Mouse (Mus musculus) heart, postnatal 14 days (tissue): ENCODE measurements around the gene Dnm2. TPM values are rescaled to one million over a fixed set of nuclear protein-coding genes. Genes with fewer than 3 reads are reported as not detected.
"Not testable (repeated sequence)": the region's sequence is repeated elsewhere in the genome, so short reads cannot be mapped to it uniquely, and the experiment has no call there.

Source experiments
- DNase-seq, 2 experiments: peaks; one replicate each; pipeline ENCODE4 v3.0.0; 2021 to 2022
- intact Hi-C: fragments of 180-260 bp; cut with DNase I; formaldehyde crosslinking; loops from one replicate; pipeline ENCODE4 v1.15.1; 2025
- total RNA-seq, 2 experiments: library from RNA; stranded (reverse); gene quantifications; 2 replicates each; pipeline ENCODE4 v1.2.3; 2021

The Dnm2 gene
- total RNA-seq, 2 experiments from 2014 or later = 78.3 to 81.6 TPM

DNA sequence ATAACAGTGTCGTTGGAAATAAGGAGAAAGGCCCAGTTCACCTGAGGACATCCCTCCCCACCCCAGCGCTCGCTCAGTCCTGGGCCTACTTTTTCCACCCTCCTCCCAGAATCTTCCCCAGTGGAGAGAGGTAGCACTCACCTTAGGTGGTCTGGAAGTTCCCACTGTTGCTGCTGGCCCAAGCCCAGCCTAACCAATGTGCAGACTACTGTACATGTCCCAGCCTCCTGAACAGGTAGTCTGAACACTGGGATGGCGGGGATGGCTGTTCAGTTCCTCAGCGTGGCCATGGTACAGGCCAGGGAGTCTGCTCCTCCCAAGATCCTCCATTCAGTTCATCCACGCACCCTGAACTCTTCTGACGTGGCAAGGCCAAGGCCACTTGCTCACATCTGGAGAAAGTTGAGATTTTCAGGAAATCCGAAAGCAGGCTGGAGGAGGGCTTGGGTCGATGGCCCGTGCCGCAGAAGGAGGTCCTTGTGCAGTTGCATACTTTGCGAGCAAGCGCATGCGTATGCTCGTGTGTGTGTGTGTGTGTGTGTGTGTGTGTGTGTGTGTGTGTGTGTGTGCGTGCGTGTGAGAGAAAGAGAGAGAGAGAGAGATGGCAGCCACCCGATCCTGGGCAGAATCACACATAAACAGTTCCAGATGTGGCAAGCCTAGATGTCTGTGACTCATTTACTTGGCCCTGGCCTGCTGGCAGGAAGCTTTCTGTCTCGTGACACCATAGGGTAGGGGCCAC is 71.8 kb downstream of the Dnm2 start:
- intact Hi-C loops = no loop called here
- peak; percentile 43 to 50 for DNase-seq

DNA sequence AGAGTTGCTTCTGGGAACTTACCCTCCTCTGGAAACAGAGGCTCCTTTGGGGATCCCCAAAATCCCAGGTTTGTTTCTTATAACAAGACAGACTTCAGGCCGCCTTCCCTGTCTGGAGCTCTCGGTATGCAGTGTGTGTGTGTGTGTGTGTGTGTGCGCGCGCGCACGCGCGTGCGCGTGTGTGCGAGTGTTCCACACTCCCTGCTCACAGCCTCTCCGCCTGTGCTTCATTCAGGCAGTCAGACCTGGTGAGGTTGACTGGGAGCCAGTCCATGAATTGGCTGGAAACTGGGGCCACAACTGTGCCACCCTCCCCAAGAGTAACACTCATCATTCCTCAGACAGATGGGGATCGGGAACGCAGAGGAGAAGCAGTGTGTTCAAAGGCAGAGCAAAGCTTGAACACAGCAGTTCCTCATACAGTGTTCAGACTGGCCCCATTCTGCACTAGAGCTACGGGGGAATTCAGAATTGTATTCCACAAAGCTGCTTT is 72.4 kb downstream of the Dnm2 start:
- DNase-seq = no peak
- intact Hi-C loops = no loop called here

DNA sequence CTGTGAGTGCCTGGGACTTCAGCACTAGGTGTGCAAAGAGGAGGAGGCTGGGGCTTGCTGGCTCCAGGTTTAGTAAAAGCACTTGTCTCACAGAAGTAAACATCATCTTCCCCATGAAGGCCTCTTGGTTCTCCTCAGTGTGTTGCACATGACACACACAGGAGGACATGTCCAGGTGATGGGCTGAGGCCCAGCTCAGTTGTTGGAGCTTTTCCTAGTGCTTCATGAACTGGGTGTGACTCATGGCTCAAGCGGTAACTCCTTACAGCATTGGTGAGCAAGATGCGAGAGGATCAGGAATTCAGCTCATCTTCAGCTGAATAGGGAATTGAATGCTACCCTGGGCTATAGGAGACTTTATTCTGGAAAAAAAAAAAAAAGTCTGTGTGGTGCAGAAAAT is 73.0 kb downstream of the Dnm2 start:
- intact Hi-C loops = no loop called here
- DNase-seq = no peak

DNA sequence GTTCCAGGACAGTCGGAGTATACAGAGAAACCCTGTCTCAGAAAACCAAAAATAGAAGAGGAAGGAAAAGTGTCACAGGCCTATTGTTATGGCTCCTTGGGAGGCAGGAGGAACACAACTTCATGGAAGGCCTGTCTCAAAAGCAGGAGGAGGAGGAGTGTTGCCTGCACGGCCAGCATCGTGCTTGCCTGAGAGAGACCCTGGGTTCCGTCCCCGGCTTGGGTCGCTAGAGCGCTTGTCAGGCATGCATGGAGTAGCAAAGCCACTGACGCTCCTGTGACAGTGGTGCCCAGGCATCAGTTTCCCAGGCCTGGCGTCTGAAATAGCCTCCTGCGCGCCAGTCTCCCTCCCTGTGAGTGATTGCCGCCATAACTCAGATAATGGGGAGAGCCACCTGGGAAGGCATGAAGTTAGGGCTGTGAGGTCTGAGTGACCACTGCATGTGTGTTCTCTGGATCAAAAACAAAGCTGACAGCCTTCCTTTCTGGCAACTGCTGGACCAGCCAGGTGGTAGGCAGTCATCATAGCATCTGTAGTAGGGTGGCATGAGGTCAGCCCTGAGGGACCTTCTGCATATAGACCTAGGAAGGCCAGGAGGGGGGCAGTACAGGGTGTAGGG is 73.7 kb downstream of the Dnm2 start:
- intact Hi-C loops = no loop called here
- no peak for DNase-seq

DNA sequence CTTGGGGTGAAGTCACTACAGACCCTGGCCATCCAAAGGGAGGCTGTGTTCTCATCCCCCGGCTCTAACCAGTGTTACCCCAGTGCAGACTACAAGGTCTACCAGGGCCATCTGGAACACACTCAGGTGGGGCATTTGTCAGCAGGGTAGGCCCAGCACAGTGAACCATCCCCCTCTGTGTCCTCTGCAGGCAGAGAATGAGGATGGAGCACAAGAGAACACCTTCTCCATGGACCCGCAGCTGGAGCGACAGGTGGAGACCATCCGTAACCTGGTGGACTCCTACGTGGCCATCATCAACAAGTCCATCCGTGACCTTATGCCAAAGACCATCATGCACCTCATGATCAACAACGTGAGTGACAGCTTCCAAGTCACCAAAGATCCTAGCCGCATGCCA is 78.6 kb downstream of the Dnm2 start:
- intact Hi-C loops = no loop called here
- no peak for DNase-seq

DNA sequence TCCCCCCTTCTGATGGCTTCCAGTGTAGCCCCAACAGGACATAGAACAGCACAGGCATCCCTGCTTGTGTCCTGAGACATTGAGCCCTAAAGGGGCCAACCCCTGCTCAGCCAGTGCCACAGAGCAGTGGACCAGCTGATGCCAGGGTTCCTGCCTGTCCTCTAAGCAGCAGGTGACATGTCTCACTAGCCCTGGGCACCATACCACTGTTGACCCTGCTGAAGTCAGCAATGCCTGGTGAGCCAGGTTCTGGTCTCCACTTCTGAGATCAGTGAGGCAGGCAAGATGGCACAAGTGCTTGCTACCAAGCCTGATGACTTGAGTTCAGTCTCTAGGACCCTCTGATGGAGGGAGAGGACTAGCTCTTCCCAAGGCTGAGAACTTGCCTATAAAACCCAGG is 81.1 kb downstream of the Dnm2 start:
- intact Hi-C loops = no loop called here
- no peak for DNase-seq

DNA sequence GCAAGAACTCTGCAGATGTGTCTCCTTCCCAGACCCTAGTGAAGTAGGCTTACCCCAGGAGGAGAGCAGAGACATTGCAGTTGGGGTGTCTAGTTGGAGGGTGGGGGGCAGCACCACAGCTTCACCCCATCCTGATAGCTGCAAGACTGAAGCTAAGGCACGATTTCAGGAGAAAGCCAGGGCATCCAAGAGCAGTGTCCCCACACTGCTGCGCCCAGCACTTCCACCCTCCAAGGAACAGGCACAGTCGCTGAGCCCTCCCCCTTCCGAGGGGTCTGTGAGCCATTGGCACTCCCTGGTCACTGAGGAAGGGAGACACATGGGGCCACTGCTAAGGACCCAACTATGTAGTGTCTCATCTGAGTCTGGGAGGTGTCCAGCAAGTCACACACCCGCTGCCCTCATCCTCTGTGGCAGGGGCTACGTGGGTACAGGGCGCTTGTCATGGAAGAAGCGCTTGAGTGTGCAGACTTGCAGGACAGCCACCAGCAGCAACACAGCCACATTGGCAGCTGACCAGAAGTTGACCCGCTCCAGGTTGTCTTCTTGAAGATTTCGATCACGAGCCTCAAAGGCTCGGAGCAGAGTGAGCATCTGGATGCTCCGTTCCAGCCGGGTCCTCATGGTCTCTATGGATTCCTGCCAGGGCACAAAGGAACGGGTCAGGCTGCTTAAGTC is 83.2 kb downstream of the Dnm2 start:
- intact Hi-C loops = no loop called here
- DNase-seq = no peak

DNA sequence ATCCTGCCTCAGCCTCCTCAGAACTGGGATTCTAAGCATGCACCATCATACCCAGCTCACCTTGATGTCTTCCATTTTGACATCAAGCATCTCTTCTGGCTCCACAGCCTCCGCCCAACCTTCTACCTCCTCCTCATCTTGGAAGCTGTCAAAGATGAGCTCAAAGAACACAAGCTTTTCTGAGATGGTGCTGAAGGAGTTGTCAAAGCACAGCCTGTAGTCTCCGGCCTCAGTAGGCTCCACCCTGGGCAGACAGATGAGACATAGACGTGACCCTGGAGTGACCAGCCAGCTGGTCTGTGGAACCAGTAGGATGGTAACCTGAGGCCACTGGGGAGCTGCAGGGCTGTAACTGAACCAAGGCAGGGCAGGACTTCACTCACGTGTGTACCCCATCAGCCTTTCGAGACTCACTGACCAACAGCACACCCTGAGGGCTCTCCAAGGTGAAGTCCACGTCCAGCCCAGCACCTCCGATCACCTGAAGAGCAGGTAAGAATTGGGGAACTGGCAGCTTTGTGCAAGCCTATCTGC is 84.2 kb downstream of the Dnm2 start:
- intact Hi-C loops = no loop called here
- no peak for DNase-seq

DNA sequence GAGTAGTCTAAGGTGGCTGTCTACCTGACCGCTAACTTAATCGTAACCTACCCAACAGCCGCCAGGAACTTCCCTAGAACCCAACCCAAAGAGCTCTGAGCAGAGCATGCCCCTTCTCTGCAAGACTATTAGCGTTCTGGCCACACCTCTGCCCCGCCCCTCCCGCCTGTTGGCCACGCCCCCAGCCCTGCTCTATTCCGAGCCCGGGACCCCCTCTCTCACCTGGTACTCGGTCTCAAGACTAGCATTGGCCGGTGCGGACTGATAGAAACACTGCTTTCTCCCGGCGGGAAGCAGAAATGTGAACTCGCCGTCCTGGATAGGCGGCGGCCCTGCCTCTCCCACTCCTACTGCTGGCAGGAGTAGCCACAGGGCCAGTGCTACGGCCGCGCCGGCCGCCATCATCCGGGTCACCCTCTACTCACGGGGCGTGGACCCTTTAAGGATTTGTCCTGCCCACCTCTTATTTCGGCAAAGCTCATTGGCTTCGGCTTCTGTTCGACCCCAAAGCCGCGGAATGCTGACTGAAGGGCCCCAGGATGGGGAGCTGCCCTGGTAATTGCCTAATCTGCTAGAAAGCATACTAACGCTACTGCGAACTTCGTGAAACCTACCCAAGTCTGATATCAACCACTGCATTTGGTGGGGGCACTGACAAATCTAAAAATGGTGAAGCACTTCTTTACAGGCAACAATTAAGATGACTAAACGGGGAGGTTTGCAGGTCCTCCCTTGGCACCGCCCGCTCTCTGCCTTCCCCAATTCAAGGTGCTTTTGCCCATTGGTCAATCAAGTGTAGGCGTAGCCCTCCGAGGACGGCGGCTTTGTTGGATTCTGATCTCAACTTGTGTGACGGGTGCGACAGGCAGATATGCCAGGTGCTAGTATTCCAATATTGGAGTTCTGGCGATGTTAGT is 85.3 kb downstream of the Dnm2 start, which contains the start of gene Tmed1:
TSS of gene Tmed1 (minus strand) at position 481 of the 917 bp plus-strand sequence.
- intact Hi-C loops = no loop called here
- peak; percentile 92 to 93 for DNase-seq

DNA sequence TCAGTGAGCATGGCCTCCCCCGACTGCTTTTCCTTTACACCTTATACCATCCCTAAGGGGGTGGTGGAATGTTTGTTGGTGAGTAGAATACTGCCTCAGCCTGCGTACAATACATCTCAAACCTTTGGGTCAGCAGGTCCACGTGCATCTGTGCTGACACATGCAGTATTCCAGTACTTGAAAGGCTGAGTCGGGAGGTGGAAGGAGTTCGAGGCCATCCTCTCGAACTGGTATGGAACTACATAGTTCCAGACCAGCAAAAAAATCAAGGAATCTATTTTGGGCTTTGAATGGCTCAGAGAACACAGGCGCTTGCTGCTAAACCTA is 85.9 kb downstream of the Dnm2 start:
- DNase-seq = no peak
- intact Hi-C loops = no loop called here

DNA sequence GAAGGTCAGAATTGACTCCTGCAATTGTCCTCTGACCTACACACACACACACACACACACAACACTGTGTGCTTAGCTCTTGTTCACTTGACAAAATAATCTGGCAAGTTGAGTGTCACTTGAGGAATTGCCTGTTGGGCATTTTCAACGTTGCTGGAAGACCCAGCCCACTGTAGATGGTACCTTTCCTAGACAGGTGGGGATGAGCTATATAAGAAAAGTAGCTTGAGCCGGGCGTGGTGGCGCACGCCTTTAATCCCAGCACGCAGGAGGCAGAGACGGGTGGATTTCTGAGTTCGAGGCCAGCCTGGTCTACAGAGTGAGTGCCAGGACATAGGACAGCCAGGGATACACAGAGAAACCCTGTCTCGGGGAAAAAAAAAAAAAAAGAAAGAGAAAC is 86.3 kb downstream of the Dnm2 start:
- intact Hi-C loops = no loop called here
- DNase-seq = no peak

DNA sequence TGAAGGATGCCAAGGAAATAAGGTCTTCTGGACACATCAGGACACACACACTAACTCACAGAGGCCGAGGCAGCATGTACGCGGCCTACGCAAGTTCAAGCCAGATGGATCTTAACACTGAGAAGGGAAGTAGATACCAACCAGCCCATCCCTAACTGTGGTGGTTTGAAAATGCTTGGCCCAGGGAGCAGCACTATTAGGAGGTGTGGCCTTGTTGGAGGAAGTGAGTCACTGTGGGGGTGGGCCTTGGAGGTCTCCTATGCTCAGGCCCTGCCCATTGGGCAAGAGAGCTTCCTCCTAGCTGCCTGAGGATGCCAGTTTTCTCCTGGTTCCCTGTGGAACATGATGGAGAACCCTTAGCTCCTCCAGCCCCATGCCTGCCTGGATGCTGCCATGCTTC is 88.8 kb downstream of the Dnm2 start:
- DNase-seq = no peak
- intact Hi-C loops = no loop called here

DNA sequence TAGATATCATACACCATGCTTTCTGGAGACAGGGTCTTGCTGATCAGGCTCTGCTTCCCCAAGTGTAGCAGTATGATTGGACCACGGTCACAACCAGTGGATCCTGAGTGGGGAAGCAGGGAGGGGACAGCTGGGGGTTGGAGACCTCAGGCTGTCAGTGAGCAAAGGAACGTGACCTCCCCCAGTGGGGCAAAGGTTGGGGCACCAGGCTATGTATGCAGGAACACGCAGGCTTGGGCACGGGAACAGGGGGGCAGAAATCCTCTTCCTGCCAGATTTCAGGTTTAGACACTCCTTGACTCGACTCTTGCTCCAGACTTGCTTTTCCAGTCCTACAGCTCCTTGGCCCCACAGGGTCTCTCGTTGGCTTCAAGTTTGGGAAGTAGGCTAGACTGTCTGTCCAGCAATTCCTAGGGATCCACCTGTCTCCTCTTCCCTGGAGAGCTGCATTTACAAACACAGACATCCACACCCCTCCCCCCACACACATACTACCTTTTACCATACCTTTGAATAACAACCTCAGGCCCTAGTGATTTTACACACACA is 93.3 kb downstream of the Dnm2 start:
- DNase-seq = no peak
- intact Hi-C loops = loop anchor here (2.0 kb wide), 1 partner anchor 27 kb away; no protein-coding TSS in a partner anchor

DNA sequence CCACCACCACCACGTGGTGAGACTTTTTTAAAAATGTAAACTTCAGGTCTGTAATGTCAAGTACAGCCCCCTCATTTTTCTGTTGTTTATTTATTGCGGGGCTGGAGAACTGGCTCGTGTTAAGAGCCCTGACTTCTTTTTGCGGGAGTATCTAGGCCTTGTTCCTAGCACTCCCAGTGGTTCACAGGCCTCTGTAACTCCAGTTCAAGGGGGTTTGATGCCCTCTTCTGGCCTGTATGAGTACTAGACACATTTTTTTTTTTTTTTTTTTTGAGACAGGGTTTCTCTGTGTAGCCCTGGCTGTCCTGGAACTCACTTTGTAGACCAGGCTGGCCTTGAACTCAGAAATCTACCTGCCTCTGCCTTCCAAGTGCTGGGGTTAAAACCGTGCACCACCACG is 94.0 kb downstream of the Dnm2 start:
- intact Hi-C loops, DNase-seq: not testable (repeated sequence)

DNA sequence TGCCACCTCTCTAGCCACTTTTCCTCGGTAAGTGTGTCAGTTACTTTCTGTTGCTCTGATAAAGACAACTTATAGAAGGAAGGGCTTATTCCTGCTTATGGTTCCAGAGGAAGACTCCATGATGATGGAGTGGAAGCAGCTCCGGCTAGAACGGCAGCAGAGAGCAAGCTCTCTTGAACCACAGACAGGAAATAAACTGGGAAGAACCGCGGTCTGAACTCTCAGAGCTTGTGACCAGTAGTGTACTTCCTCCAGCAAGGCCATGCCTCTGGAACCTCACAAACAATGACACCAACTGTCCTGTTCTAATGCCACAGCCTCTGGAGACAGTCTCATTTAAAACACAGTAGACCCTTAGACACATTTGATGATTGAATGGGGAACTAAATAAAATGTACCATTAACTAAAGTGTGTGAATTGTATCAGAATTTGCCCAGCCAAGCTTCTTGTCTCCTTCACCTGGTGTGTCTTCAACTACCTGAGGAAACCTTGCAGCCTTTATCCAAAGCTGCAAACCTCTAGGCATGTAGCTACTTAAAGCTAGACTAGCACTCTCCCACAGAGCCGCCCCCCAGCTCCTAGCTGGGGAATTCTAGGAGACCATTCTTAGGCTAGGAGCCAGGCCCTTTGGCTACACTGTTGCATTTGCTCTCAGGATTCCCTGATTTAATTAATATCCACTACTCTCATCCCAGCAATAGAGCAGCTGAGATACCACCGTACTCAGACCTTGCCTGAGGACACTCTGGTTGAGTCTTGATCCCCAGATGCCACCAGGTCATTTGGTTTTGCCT is 100.6 kb downstream of the Dnm2 start:
- intact Hi-C loops = no loop called here
- no peak for DNase-seq

DNA sequence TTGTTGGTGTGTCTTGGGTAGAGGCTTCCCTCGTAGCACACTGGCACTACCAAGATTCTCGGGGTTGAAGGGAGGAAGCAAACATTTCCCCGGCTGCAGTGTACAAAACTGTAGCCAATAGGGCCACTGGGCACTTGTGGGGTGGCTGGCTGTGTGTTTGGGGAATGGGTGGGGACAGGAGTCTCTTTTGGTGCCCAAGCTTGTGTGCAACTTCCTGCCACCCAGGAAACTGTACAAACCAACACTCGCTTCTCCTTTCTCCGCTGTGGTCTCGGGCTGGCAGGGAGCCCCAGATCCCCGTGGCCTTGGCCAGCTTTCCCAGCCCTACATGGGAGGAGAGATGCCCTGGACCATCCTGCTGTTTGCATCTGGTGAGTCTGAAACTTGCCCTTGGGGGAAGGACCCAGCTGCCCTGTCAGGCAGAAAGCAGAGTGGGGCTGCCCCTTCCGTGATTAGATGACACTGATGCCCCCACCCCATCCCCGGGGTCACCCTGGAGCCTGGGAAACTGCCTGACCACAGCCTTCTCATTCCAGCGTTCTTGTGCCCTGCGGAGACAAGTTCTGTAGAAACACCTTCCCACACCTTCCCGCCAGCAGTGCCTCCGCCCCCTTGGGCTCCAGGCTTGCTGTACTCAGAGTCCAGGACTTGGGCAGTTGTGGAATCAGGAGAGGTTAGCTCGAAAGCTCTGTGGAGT is 101.4 kb downstream of the Dnm2 start, which contains the start of gene AB124611:
TSS of gene AB124611 (plus strand) at position 240 of the 697 bp plus-strand sequence.
- intact Hi-C loops = no loop called here
- peak in 1 of 2 experiments; percentile 36 for DNase-seq

DNA sequence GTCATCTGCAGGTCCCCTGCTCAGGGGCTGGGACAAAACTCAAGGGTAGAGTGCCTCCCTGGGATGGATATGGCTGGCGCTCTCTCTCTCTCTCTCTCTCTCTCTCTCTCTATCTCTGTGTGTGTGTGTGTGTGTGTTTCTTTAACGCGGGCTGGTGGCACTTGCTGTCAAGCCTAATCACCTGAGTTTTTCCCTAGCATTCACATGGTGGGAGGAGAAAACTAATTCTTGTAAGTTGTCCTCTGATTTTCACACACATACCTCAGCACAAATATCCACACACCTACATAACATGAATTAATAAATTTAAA is 101.9 kb downstream of the Dnm2 start:
- intact Hi-C loops = no loop called here
- no peak for DNase-seq

DNA sequence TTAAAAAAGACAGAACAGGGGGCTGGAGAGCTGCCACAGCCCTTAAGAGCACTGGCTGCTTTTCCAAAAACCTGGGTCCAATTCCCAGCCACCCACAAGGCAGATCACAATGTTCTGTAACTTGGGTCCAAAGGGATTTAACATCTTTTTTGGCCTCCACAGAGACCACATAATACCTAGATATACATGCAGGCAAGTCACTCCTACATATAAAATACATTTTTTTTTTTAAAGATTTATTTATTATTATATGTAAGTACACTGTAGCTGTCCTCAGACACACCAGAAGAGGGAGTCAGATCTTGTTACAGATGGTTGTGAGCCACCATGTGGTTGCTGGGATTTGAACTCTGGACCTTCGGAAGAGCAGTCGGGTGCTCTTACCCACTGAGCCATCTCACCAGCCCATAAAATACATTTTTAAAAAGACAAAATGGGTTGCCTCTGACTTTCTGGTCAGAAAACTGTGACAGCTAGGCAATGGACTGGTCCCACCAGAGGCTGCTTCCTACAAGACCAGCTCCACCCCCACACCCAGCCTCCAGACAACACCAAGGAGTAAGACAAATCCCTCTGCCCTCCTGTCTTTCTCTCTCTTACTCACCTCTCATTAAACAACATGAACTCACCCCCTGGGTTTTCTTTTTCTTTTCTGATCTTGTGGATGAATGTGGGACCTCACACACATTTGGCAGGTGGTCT is 102.5 kb downstream of the Dnm2 start:
- no peak for DNase-seq
- intact Hi-C loops = no loop called here
